Mouse (Mus musculus): ENCODE data around the gene Calcoco1. TPM values are rescaled to one million over a fixed set of nuclear protein-coding genes. Genes with fewer than 3 reads are reported as not detected.
"Not testable (repeated sequence)": the region's sequence is repeated elsewhere in the genome, so short reads cannot be mapped to it uniquely, and the experiment has no call there.

The Calcoco1 gene
- total and polyA plus RNA-seq, 3 experiments: 2.9 to 19.0 TPM; not detected in 1

DNA sequence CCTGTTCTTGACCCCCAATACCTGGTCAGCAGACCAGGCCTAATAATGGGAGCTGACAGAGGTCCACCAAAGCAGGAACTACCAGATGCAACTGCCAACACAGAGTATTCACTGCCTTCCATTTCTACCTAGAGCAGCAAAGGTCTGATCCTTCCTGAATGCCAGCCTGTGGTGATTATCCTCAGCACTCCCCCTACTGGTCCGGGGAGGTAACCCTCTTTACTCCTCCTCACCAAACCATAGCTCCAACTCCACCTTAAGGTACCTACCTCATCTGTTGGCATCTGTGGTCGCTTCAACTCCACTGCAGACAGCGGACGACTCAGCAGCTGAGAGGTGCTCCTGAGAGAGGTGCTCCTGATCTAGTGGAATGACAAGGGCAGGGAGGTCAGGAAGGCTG, 56.5 kb downstream of the Calcoco1 start:
- peak; percentile 86 for DNase-seq (ENCODE audit: low read depth, low spot score)
- H3K9ac ChIP-seq (ENCODE audit: control insufficient read depth, low read depth, low read length, poor library complexity, severe bottlenecking): no peak overlapping the region
- H3K27me3 ChIP-seq (ENCODE audit: control insufficient read depth in 1 of 2, insufficient read depth in 2 of 2, low read length in 2 of 2): no peaks in the 10 kb centered on the region
- H3K79me2 ChIP-seq (ENCODE audit: control insufficient read depth, insufficient read depth, low read length, poor library complexity): peaks cover 15% of the 10 kb centered on the region
- no peak overlapping the region for H3K4me3 ChIP-seq (ENCODE audit: control insufficient read depth in 1 of 2, insufficient read depth in 1 of 2, low read depth in 2 of 2, low read length in 2 of 2)
- peaks cover 22 to 32% of the 10 kb centered on the region in 2 experiments for H3K36me3 ChIP-seq (ENCODE audit: control insufficient read depth in 1 of 2, insufficient read depth in 2 of 2, low read length in 2 of 2)
- peaks cover 4 to 10% of the 10 kb centered on the region in 2 experiments for H3K4me1 ChIP-seq (ENCODE audit: control insufficient read depth in 1 of 2, insufficient read depth in 2 of 2, low read length in 2 of 2)
- TF ChIP-seq MEF2A (IDR thresholded peaks at IDR 0.05; ENCODE audit: extremely low read depth, insufficient replicate concordance, low read depth, low read length, poor library complexity, severe bottlenecking) (no peak), E2F4 (IDR thresholded peaks at IDR 0.05; ENCODE audit: borderline replicate concordance, low read depth, low read length) (no peak), UBTF (IDR thresholded peaks at IDR 0.05; ENCODE audit: borderline replicate concordance, insufficient read depth, low read depth, low read length) (no peak), CTCF (IDR thresholded peaks at IDR 0.05 in 2 of 3, conservative IDR thresholded peaks at IDR 0.05 in 1 of 3; ENCODE audit: control insufficient read depth in 1 of 3, insufficient read depth in 1 of 3, low read depth in 2 of 3, low read length in 3 of 3, poor library complexity in 1 of 3, severe bottlenecking in 1 of 3) (peak; percentile 74 to 98 (median 79)), MYC (IDR thresholded peaks at IDR 0.05; ENCODE audit: low read depth, low read length) (no peak), GABPA (IDR thresholded peaks at IDR 0.05; ENCODE audit: low read depth, low read length) (no peak), SMC3 (IDR thresholded peaks at IDR 0.05; ENCODE audit: low read depth, low read length) (peak; percentile 45), RAD21 (IDR thresholded peaks at IDR 0.05; ENCODE audit: low read depth, low read length) (peak; percentile 37), POLR2AphosphoS2 (IDR thresholded peaks at IDR 0.05; ENCODE audit: low read length) (no peak), MXI1 (IDR thresholded peaks at IDR 0.05; ENCODE audit: low read depth, low read length) (no peak), HCFC1 (IDR thresholded peaks at IDR 0.05; ENCODE audit: low read depth, low read length) (no peak), ZNF384 (IDR thresholded peaks at IDR 0.05; ENCODE audit: low read depth, low read length) (no peak), TAL1 (IDR thresholded peaks at IDR 0.05; ENCODE audit: low read length) (no peak)
- H3K9me3 ChIP-seq (replicated peaks; ENCODE audit: insufficient read depth, low read length): no peaks in the 10 kb centered on the region
- no peak overlapping the region for H3K27ac ChIP-seq (ENCODE audit: control insufficient read depth, low read depth, low read length)

DNA sequence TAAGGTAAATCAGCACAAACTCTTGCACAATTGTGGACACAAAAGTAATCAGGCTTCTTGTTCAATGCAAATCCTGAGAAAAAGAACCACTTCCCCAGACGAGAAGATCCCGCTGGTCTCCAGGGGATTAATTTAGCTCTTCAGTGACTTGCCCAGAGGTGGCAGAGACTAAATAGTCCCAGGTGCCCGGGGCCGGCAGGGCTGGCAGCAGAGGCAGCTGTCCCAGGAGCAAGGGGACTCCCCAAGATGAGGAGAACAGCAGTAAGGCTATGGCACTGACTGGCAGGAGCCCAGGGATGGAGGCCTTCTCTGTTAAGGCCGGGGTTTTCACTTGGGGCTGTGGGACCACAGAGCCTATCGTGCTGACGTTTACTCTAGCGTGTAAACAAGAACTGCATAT, 58.2 kb downstream of the Calcoco1 start:
- Histone ChIP-seq H3K27ac (ENCODE audit: control insufficient read depth, low read depth, low read length) (no peak overlapping the region), H3K36me3 (ENCODE audit: control insufficient read depth in 1 of 2, insufficient read depth in 2 of 2, low read length in 2 of 2) (peaks cover 8 to 28% of the 10 kb centered on the region in 2 experiments)

DNA sequence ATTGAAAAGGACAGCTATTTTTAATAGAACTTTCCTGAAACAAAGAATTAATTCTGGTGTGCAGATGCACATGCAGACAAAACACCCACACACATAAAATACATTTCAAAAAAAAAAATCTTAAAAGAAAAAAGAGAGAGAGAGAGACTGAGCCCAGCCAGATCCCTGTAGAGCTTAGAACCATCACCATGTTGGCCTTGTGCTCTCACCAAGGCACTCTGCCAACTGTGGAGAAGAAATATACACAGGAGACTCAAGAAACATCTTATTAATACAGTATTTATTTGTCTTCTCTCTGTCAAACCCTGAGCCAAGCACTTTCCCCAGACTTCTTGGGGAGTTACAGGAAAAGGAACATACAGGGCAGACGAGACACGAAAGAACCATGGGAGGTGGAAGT, 59.4 kb downstream of the Calcoco1 start:
- not testable (repeated sequence) for H3K4me3 ChIP-seq (ENCODE audit: control insufficient read depth in 1 of 2, insufficient read depth in 1 of 2, low read depth in 2 of 2, low read length in 2 of 2); H3K9ac ChIP-seq (ENCODE audit: control insufficient read depth, low read depth, low read length, poor library complexity, severe bottlenecking); H3K27ac ChIP-seq (ENCODE audit: control insufficient read depth, low read depth, low read length); H3K4me1 ChIP-seq (ENCODE audit: control insufficient read depth in 1 of 2, insufficient read depth in 2 of 2, low read length in 2 of 2); H3K27me3 ChIP-seq (ENCODE audit: control insufficient read depth in 1 of 2, insufficient read depth in 2 of 2, low read length in 2 of 2); H3K79me2 ChIP-seq (ENCODE audit: control insufficient read depth, insufficient read depth, low read length, poor library complexity); DNase-seq (ENCODE audit: low read depth, low spot score); H3K9me3 ChIP-seq (replicated peaks; ENCODE audit: insufficient read depth, low read length)
- H3K36me3 ChIP-seq (ENCODE audit: control insufficient read depth in 1 of 2, insufficient read depth in 2 of 2, low read length in 2 of 2): peaks cover under 1 to 25% of the 10 kb centered on the region in 2 experiments; a peak in 3 of 4 replicates

More for the DNA sequence above, 58.2 kb downstream of the Calcoco1 start:
- H3K27me3 ChIP-seq (ENCODE audit: control insufficient read depth in 1 of 2, insufficient read depth in 2 of 2, low read length in 2 of 2): no peaks in the 10 kb centered on the region
- H3K4me1 ChIP-seq (ENCODE audit: control insufficient read depth in 1 of 2, insufficient read depth in 2 of 2, low read length in 2 of 2): no peaks in the 10 kb centered on the region
- H3K9me3 ChIP-seq (replicated peaks; ENCODE audit: insufficient read depth, low read length): no peaks in the 10 kb centered on the region
- DNase-seq (ENCODE audit: low read depth, low spot score): no peak
- TF ChIP-seq POLR2A (IDR thresholded peaks at IDR 0.05; ENCODE audit: control insufficient read depth in 1 of 2, insufficient read depth in 1 of 2, low read depth in 1 of 2, low read length in 2 of 2, poor library complexity in 1 of 2) (no peak), POLR2AphosphoS5 (IDR thresholded peaks at IDR 0.05; ENCODE audit: borderline replicate concordance, low read depth, low read length) (no peak), MAX (IDR thresholded peaks at IDR 0.05; ENCODE audit: low read length) (no peak), ELF1 (IDR thresholded peaks at IDR 0.05; ENCODE audit: low read depth, low read length) (no peak), MXI1 (IDR thresholded peaks at IDR 0.05; ENCODE audit: low read depth, low read length) (no peak), EP300 (IDR thresholded peaks at IDR 0.05; ENCODE audit: low read depth in 1 of 2, low read length in 2 of 2) (no peak), MAZ (IDR thresholded peaks at IDR 0.05; ENCODE audit: low read depth, low read length) (no peak), KAT2A (conservative IDR thresholded peaks at IDR 0.05; ENCODE audit: low read depth, low read length) (no peak), USF2 (IDR thresholded peaks at IDR 0.05; ENCODE audit: borderline replicate concordance in 1 of 2, insufficient read depth in 1 of 2, low read depth in 1 of 2, low read length in 2 of 2) (no peak), GATA1 (IDR thresholded peaks at IDR 0.05; ENCODE audit: low read depth, low read length) (no peak), ZNF384 (IDR thresholded peaks at IDR 0.05; ENCODE audit: low read depth, low read length) (no peak), CHD1 (IDR thresholded peaks at IDR 0.05; ENCODE audit: low read depth, low read length) (no peak), HCFC1 (IDR thresholded peaks at IDR 0.05; ENCODE audit: low read depth, low read length) (no peak), TAL1 (IDR thresholded peaks at IDR 0.05; ENCODE audit: low read length) (no peak), TBP (IDR thresholded peaks at IDR 0.05; ENCODE audit: low read depth, low read length) (no peak), ETS1 (IDR thresholded peaks at IDR 0.05; ENCODE audit: low read depth, low read length) (no peak)
- H3K4me3 ChIP-seq (ENCODE audit: control insufficient read depth in 1 of 2, insufficient read depth in 1 of 2, low read depth in 2 of 2, low read length in 2 of 2): no peak overlapping the region
- H3K79me2 ChIP-seq (ENCODE audit: control insufficient read depth, insufficient read depth, low read length, poor library complexity): peaks cover 4% of the 10 kb centered on the region; the same call in 1 of the 2 replicates
- no peak overlapping the region for H3K9ac ChIP-seq (ENCODE audit: control insufficient read depth, low read depth, low read length, poor library complexity, severe bottlenecking)

Data from MEL (cell line).